Mouse (Mus musculus) midbrain, embryonic 13.5 days (tissue): ENCODE results near the gene Tln1. TPM values are rescaled to one million over a fixed set of nuclear protein-coding genes. Genes with fewer than 3 reads are reported as not detected.
A peak's percentile ranks its signal among the peaks of the same experiment; 100 is the strongest.

Experiments
- ATAC-seq: fragments of 200-750 bp; cut with Nextera tagmentation; 2 replicates; pipeline ENCODE4 v1.8.0; 2017; ENCODE audit warnings: mild to moderate bottlenecking, moderate TSS enrichment, moderate library complexity
- H3K27ac ChIP-seq: fragments of 300-500 bp; sonication (generic); 2 replicates; pipeline ENCODE4 v1.5.1; 2015; ENCODE audit warnings: inconsistent platforms, mild to moderate bottlenecking, moderate library complexity
- H3K27me3 ChIP-seq: fragments of 300-500 bp; sonication (generic); 2 replicates; pipeline ENCODE4 v1.6.1; 2015; ENCODE audit warnings: mild to moderate bottlenecking, inconsistent platforms
- H3K36me3 ChIP-seq: fragments of 300-500 bp; sonication (generic); 2 replicates; pipeline ENCODE4 v1.6.1; 2015; ENCODE audit warnings: mild to moderate bottlenecking, inconsistent platforms
- H3K4me1 ChIP-seq: fragments of 300-500 bp; sonication (generic); replicated peaks from 2 replicates; pipeline ENCODE4 v1.6.1; 2015; ENCODE audit warnings: inconsistent platforms
- H3K4me2 ChIP-seq: fragments of 300-500 bp; sonication (generic); replicated peaks from 2 replicates; pipeline ENCODE4 v1.6.1; 2015; ENCODE audit warnings: moderate library complexity, mild to moderate bottlenecking, inconsistent platforms
- H3K4me3 ChIP-seq: fragments of 300-500 bp; sonication (generic); replicated peaks from 2 replicates; pipeline ENCODE4 v1.5.1; 2015; ENCODE audit warnings: mild to moderate bottlenecking, inconsistent platforms
- H3K9ac ChIP-seq: fragments of 300-500 bp; sonication (generic); replicated peaks from 2 replicates; pipeline ENCODE4 v1.6.1; 2015; ENCODE audit warnings: mild to moderate bottlenecking, inconsistent platforms
- H3K9me3 ChIP-seq: fragments of 300-500 bp; sonication (generic); 2 replicates; pipeline ENCODE4 v1.6.1; 2016; ENCODE audit warnings: mild to moderate bottlenecking, inconsistent platforms
- WGBS: fragments of 180-500 bp; shearing (Covaris S2); methylation state at CpG from one replicate; pipeline ENCODE4 v1.1.7; 2015; 5-methylcytosine and 5-hydroxymethylcytosine counted together
- polyA plus RNA-seq: library from polyadenylated mRNA; unstranded; fragments of >200 nt; fragmentation: Nextera tagmentation; extraction: Ambion mirVana; gene quantifications from 2 replicates; pipeline ENCODE4 v1.2.1, GENCODE M21; 2015

The Tln1 gene
- polyA plus RNA-seq, 1 experiment from 2014 or later = 67.0 TPM

DNA sequence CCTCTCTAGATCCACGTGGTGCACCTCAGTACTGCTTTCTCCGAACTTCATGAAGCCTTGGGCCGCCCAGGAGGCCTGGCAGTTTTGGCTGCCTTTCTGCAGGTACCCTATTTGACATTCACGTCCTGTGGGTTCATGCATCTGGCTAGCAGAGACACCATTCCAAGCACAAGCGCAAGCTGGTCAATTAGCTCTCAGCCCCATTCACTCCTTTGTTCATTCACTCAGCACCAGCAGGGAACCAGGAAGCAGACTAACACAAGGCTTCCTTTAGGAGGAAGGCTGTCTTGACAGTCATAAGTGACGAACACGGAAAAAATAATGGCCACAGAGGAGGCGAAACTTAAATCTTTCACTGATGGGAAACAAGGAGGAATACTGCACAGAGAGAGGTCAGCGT is 53.4 kb downstream of the Tln1 start:
- Histone ChIP-seq H3K4me3 (no peak overlapping the region; the same call in 1 of the 2 replicates), H3K4me2 (peak overlapping the region; percentile 52), H3K9ac (no peak overlapping the region), H3K27me3 (peaks cover 30% of the 10 kb centered on the region), H3K9me3 (no peaks in the 10 kb centered on the region), H3K27ac (no peak overlapping the region), H3K4me1 (peaks cover 16% of the 10 kb centered on the region), H3K36me3 (no peaks in the 10 kb centered on the region)
- ATAC-seq = no peak
- 30% methylated on average over 9 of the region's 9 CpGs for WGBS

DNA sequence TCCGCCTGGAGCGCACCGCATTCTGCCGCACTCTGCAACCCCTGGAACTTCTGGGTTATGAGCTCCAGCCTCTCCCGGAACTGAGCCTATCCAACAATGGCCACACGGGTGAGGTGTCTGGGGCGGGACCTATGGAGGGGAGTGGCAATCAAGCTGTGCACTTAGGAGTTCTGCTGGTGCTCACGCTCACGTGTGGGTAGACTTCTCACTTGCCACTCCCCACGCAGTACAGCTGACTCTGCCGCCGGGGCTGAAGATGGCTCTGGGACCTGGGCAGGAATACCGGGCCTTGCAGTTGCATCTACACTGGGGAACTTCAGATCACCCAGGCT is 53.9 kb downstream of the Tln1 start:
- peak overlapping the region; percentile 52 for H3K4me2 ChIP-seq
- peak; percentile 58 for ATAC-seq
- no peak overlapping the region for H3K9ac ChIP-seq
- H3K4me3 ChIP-seq = peak overlapping the region; percentile 29
- H3K36me3 ChIP-seq = no peaks in the 10 kb centered on the region
- WGBS = 7% methylated on average over 13 of the region's 13 CpGs
- peaks cover 30% of the 10 kb centered on the region for H3K27me3 ChIP-seq
- no peak overlapping the region for H3K27ac ChIP-seq
- peaks cover 16% of the 10 kb centered on the region for H3K4me1 ChIP-seq
- H3K9me3 ChIP-seq = no peaks in the 10 kb centered on the region

DNA sequence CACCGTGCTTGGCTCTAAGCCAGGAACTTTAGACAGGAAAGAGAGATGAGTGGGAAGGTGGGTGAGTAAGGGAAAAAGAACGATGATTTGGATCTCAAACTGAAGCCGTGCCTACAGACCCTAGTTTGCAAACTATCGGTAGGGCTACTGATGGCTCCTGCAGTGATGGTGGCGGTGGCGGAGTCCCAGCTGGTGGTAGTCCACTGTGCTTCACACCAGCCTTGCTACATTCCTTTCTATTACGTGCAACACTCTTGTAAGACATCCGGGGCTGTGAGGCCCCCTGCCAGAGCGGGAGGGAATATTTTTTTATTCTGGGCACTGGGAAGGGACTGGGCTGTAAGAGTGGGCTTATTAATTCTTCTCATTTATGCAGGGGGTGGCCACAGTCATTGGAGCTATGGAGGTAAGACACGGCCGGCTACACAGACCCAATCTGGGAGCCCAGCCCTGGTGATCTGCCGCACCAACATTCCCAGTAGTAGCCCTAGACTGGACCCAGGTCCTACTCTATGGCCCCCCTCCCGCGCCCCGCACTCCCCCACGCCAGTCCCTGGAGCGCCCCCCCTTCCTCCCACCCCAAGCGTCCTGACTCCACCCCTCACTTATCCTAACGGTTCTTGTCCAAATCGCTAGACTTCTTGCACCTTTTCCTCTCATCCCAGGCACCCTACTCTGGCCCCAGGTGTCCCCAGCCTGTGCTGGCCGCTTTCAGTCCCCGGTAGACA is 54.4 kb downstream of the Tln1 start:
- Histone ChIP-seq H3K9ac (no peak overlapping the region), H3K27ac (no peak overlapping the region), H3K27me3 (peaks cover 30% of the 10 kb centered on the region), H3K36me3 (no peaks in the 10 kb centered on the region), H3K4me2 (peak overlapping the region; percentile 52), H3K9me3 (no peaks in the 10 kb centered on the region), H3K4me3 (peak overlapping the region; percentile 29), H3K4me1 (peaks cover 16% of the 10 kb centered on the region)
- whole genome bisulfite sequencing = 14% methylated on average over 22 of the region's 22 CpGs
- ATAC-seq = peak; percentile 60; the same call in 1 of the 2 replicates

DNA sequence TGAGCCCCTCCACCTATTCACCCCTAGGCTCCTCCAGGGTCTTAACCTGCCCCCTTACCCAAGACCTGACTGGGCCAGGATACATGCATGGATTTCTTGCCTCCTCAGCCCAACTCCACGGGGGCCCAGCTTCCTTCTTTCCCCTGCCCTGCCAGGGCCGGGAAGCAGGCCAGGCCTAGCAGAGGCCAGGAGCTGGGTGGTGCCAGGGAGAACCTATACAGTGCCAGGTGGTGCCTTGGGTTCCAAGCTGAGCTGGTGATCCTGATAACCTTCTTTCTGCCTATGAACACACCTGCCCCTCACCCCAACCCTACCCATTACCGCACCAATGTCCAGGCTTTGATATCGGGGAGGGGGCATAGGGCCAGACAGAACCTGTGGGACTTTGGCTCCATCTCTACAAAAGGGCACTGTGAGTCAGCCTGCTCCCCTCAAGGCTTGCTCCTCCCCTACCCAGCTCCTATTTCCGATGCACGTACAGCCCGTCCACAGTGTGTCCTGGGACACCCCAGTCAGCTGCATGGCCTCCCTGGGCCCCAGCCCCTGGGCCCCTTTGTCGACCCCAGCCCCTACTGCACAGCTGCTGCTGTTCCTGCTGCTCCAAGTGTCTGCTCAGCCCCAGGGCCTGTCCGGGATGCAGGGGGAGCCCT is 55.8 kb downstream of the Tln1 start, which contains the start of gene Car9:
Gene Car9, plus strand, starts transcription at position 431 of the 650 bp plus-strand sequence.
- peaks cover 16% of the 10 kb centered on the region for H3K4me1 ChIP-seq
- H3K27ac ChIP-seq = no peak within 1 kb of the TSS
- ATAC-seq = peak; percentile 37; the same call in 1 of the 2 replicates
- H3K9me3 ChIP-seq = no peaks in the 10 kb centered on the region
- no peak within 1 kb of the TSS for H3K9ac ChIP-seq
- peaks cover 30% of the 10 kb centered on the region for H3K27me3 ChIP-seq
- peak within 1 kb of the TSS; percentile 52; the same call in 1 of the 2 replicates for H3K4me2 ChIP-seq
- 56% methylated on average over 9 of the region's 9 CpGs for WGBS
- no peak within 1 kb of the TSS for H3K4me3 ChIP-seq
- H3K36me3 ChIP-seq = no peaks in the 10 kb centered on the region

DNA sequence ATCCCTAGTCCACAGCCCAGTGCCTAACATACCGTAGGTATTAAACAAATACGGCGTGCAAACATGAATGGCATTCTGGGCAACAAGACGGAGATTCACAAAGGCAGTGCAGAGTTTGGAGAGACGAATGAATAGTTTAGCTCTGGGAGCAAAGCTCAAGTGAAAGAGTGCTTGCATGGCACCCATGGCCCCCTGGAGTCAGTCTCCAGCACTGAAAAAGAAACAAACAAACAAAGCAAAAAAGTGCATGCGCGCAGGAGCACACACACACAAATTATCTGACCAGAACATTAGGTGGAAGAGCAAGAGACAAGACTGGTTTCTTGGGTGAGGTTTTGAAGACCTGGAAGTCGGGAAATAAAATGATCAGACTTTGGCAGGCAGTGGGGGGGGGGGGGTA is 56.4 kb downstream of the Tln1 start:
- no peaks in the 10 kb centered on the region for H3K36me3 ChIP-seq
- no peak overlapping the region for H3K4me2 ChIP-seq
- peaks cover 16% of the 10 kb centered on the region for H3K4me1 ChIP-seq
- no peak for ATAC-seq
- 67% methylated on average over 8 of the region's 8 CpGs for WGBS
- no peaks in the 10 kb centered on the region for H3K9me3 ChIP-seq
- H3K27ac ChIP-seq = no peak overlapping the region
- H3K9ac ChIP-seq = no peak overlapping the region
- H3K4me3 ChIP-seq = no peak overlapping the region
- H3K27me3 ChIP-seq = peaks cover 35% of the 10 kb centered on the region

DNA sequence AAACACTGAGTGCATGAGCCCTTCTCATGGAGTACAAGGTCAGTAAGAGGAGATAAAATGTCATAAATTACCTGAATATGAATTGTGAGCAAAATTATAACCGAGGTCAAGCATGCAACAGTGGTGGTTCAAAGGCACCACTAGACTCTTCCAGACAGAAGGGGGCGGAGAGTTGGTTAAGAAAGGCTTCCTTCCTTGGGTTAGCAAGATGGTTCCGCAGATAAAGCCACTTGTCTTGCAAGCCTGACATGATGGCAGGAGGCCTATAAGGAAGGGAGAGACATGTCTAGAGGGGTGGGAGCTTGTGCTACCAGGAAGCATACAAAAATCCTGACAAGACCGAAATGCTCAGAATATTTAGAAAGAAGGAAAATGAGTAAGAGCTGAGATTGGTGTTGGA is 58.2 kb downstream of the Tln1 start:
- Histone ChIP-seq H3K36me3 (no peaks in the 10 kb centered on the region), H3K27ac (no peak overlapping the region), H3K9me3 (no peaks in the 10 kb centered on the region), H3K4me2 (no peak overlapping the region), H3K27me3 (peaks cover 33% of the 10 kb centered on the region), H3K4me1 (peaks cover 20% of the 10 kb centered on the region), H3K9ac (no peak overlapping the region), H3K4me3 (no peak overlapping the region)
- ATAC-seq = no peak
- WGBS = 79% methylated on average over 4 of the region's 4 CpGs

DNA sequence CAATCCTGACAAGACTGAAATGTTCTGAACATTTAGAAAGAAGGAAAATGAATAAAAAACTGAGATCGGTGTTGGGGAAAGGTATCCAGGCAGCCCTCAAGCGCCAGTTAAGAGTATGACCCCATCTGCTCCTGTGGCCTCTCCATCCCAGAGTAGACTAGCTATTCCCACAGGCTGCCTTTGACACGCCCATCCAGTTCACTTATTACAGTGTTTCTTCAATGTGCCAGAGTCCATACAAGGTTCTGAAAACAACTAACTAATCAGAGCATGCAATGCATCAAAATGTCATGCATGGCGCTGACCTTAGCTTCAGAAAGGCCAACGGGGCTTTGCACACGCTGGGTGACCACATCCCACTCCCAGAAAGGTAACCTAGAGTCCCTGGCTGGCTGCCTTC is 59.0 kb downstream of the Tln1 start:
- no peak overlapping the region for H3K27ac ChIP-seq
- peaks cover 20% of the 10 kb centered on the region for H3K4me1 ChIP-seq
- H3K27me3 ChIP-seq = peaks cover 25% of the 10 kb centered on the region
- no peaks in the 10 kb centered on the region for H3K36me3 ChIP-seq
- no peaks in the 10 kb centered on the region for H3K9me3 ChIP-seq
- H3K4me2 ChIP-seq = no peak overlapping the region
- no peak overlapping the region for H3K9ac ChIP-seq
- ATAC-seq = no peak
- H3K4me3 ChIP-seq = no peak overlapping the region
- 84% methylated on average over 6 of the region's 6 CpGs for WGBS

DNA sequence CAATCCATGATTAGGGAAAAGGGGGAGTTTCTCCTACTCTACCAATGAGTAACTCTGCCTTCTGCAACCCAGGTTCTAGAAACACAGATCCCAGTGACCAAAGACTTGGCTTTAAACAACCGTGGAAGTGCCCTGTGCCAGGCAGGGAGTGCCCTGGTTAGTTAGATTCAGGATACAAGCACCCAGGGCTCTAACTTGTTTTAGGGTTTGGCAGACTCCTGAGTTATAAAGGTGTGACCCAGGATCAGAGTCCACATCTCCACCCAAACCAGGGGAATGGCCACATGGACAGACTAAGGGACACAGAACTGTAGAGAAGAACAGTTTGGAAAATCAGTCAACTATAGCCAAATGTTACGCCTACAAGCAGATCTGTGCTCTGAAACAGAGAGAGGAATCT is 59.5 kb downstream of the Tln1 start:
- Histone ChIP-seq H3K27me3 (peaks cover 21% of the 10 kb centered on the region), H3K4me1 (peaks cover 20% of the 10 kb centered on the region), H3K9ac (no peak overlapping the region), H3K9me3 (no peaks in the 10 kb centered on the region), H3K4me2 (no peak overlapping the region), H3K36me3 (no peaks in the 10 kb centered on the region), H3K4me3 (no peak overlapping the region), H3K27ac (no peak overlapping the region)
- 75% methylated on average over 2 of the region's 2 CpGs for WGBS
- ATAC-seq = no peak

DNA sequence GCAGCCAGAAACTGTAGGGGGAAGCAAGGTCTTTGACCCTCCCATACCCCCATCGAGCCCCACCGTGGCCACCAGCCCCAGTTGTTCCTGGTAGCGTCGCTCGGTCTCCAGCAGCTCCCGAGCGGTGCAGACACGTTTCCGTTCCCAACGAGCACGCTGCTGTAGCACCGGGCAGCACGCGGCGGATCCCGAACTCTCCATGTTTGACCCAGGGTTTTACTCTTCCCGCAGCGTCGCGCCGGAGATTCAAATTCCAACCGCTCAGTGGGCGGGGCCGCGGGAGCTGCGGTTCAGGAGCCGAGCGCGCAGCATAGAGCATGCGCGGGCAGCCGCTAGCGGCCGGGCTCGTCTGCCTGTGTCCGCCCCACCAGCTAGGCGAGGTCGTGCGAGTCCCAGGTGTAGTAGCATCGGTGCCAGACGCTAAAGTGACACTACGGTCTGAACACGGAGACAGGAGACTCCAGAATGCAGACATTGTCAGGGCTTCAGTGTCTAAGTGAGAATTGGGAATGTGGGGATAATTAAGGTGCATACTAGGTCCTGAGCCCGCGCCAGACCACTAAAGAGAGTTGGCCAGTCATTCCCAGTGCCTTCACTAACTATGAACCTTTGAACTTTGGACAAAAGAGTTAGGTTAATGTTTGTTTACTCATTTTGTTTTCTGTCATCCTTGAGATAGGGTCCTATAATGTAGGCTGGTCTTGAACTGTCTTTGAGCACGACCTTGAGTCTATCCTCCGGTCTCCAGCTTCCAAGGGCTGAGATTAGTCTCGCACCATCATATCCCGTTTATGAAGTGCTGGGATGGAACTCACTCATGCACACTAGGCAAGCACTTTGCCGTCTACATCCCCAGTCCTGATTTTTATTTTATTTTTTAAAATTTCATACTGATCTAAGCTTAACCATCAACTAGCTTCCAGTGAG is 62.8 kb downstream of the Tln1 start, which contains the start of gene Arhgef39:
Gene Arhgef39, minus strand, starts transcription at position 289 of the 927 bp plus-strand sequence.
- Histone ChIP-seq H3K9me3 (no peaks in the 10 kb centered on the region), H3K27me3 (0 out of 2 replicates have a peak, but pooled peaks cover 5% of the 10 kb centered on the region), H3K36me3 (0 out of 2 replicates have a peak, but pooled peaks cover 9% of the 10 kb centered on the region), H3K4me1 (peaks cover 41% of the 10 kb centered on the region), H3K9ac (peak within 1 kb of the TSS; percentile 61), H3K4me2 (peak within 1 kb of the TSS; percentile 78), H3K4me3 (peak within 1 kb of the TSS; percentile 53), H3K27ac (no peak within 1 kb of the TSS)
- 7% methylated on average over 50 of the region's 50 CpGs for WGBS
- peak; percentile 90 for ATAC-seq

DNA sequence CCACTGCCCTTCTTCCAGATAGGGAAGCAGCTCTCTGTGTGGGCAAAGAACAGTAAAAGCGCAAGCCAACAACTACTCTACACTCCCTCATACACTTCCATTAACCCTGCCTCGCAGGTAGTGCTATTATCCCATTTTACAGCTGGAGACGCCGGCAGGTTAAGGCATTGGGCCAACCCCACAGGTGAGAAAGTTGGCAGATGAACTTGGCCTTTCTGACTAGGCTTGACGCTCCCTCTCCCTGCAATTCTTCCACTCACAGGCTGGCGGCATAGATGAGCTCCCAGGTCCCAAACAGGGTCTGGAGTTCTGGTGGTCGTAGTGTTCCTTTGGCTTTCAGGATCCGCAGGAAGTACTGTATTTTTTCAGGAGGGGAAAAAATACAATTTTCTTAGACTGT is 63.5 kb downstream of the Tln1 start:
- H3K4me3 ChIP-seq = peak overlapping the region; percentile 53
- 17% methylated on average over 8 of the region's 8 CpGs for WGBS
- ATAC-seq = 0 out of 2 replicates have a peak, but pooled peaks have one; percentile 12
- H3K9me3 ChIP-seq = no peaks in the 10 kb centered on the region
- H3K36me3 ChIP-seq = 0 out of 2 replicates have a peak, but pooled peaks cover 9% of the 10 kb centered on the region
- 0 out of 2 replicates have a peak, but pooled peaks cover 5% of the 10 kb centered on the region for H3K27me3 ChIP-seq
- no peak overlapping the region for H3K27ac ChIP-seq
- peaks cover 48% of the 10 kb centered on the region for H3K4me1 ChIP-seq
- H3K4me2 ChIP-seq = peak overlapping the region; percentile 78
- peak overlapping the region; percentile 61 for H3K9ac ChIP-seq

DNA sequence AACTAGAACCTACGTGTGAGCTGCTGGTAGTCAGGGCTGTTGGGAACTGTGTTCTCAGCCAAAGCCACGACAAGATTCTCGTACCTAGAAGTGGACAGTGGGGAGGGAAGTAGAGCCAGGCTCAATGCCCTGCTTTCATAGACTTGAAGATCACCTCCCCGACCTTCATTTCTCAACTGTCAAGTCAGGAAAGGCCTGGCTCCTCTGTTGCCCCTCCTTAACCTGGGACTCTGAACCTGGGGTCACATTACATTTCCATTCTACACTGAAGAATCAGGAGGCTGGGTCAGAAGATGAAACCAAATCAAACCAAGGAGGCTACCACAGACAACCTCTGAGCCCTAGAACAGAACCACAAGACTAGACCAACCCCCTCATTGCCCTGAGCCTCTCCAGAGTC is 64.5 kb downstream of the Tln1 start:
- no peak for ATAC-seq
- H3K27me3 ChIP-seq = 0 out of 2 replicates have a peak, but pooled peaks cover 5% of the 10 kb centered on the region
- no peaks in the 10 kb centered on the region for H3K9me3 ChIP-seq
- peak overlapping the region; percentile 78 for H3K4me2 ChIP-seq
- H3K4me1 ChIP-seq = peaks cover 51% of the 10 kb centered on the region
- H3K9ac ChIP-seq = peak overlapping the region; percentile 49; the same call in 1 of the 2 replicates
- H3K4me3 ChIP-seq = peak overlapping the region; percentile 53
- H3K36me3 ChIP-seq = 0 out of 2 replicates have a peak, but pooled peaks cover 9% of the 10 kb centered on the region
- H3K27ac ChIP-seq = no peak overlapping the region
- WGBS = 83% methylated on average over 4 of the region's 4 CpGs
